Mouse (Mus musculus): ENCODE results near the gene Mcm10.
"Not testable (repeated sequence)": the region's sequence is repeated elsewhere in the genome, so short reads cannot be mapped to it uniquely, and the experiment has no call there.

Gene Mcm10

DNA sequence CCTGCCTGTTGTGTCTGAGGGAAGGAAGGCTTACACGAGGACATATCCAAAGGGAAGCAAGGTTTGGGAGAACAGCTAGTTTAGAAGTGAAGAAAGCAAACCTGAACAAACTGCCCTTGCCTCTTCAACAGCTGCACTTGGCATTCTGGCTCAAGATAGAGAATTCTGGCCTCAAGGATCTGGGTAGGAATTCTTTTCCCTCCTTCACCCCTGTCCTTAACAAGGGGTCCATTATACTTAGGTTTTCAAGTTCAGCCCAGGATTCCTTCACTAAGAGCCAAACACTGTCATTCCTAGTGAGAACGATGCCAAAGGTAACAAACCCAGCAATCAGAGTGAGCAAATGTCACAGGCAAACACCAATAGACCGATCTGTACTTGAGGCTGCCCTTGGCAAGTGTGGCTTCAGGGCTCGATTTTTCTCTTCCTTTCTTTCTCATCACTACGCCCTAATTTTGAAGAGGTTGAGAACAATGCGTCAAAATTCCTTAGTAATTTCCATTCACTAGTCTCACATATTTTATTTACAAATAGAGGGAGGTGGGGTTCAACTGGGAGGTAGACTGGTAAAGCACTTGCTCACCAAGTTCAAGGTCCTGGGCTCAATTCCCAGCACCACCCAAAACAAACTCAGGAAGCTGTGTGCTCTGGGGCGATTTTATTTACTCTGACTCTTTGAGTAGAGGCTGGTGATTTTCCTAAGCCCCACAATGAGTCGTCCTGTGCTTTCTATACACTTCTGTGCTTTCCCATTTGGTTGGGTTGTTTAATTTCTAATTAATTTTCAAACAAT, 25.0 kb downstream of the Mcm10 start:
- in situ Hi-C loops (cut with MseI, MboI), result loop anchor here (5.0 kb wide), 1 partner anchor 70 kb away; the partner anchor contains the start of gene Phyh (in 2 of the 2)

DNA sequence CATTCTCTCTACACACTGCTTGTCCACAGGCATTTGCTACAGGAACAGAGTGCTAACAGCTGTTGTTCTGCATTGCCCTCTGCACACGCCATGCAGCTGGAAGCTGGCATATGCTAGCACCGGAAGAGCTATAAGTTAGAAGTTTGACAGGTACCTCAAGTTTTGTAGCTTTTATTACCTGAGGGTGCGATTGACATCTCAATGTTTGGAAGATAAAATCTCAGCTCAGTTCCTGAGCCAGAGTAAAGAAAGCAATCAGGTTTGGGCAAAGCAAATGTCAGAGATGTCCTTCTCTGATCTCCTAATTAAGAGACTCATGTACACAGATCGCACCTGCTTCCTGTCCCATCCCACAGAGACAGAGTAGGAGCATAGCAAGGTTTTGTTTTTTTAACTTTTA, 25.8 kb downstream of the Mcm10 start:
- in situ Hi-C loops (cut with MseI, MboI), result loop anchor here (5.0 kb wide), 1 partner anchor 69 kb away; the partner anchor contains the start of gene Phyh (in 2 of the 2)

DNA sequence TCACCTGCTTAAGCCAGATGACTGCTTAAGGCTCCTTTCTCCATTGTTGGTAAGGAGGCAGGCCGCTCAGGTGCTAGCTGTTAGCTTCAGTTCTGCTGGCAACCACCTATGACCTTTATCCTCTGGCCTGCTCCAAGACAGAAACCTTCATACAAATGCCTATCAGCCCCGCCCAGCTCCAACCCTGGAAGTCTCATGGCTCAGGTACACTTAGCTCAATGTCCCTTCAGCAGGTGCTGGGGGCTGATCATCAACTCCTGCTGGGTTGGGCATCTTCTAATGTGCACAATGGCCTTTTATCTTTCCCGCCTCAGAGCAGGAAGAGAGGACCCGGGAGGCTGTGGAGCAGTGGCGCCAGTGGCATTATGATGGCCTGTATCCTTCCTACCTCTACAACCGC, 27.6 kb downstream of the Mcm10 start:
- in situ Hi-C loops (cut with MseI, MboI), result loop anchor here (5.0 kb wide), 1 partner anchor 68 kb away; the partner anchor contains the start of gene Phyh (in 2 of the 2)

DNA sequence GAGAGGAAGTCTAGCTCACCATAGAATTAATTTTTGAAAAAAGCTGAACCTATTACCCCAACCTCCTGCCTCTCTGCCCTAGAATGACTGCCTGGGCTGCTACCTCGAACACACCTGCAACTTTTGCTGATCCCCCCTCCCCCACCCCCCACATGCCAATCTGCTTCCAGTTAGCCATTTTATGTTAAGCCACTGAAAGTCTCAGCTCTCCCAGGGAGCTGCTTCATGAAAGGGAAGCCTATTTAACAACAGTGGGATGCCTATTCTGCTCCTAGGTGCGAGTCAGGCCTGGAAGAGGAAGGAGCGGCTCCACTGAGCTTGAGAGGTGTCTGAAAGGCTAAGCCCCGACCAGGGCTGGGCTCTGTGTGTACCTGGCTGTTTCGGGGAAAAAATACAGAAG, 28.6 kb downstream of the Mcm10 start:
- in situ Hi-C loops (cut with MseI, MboI), result no loop called here

DNA sequence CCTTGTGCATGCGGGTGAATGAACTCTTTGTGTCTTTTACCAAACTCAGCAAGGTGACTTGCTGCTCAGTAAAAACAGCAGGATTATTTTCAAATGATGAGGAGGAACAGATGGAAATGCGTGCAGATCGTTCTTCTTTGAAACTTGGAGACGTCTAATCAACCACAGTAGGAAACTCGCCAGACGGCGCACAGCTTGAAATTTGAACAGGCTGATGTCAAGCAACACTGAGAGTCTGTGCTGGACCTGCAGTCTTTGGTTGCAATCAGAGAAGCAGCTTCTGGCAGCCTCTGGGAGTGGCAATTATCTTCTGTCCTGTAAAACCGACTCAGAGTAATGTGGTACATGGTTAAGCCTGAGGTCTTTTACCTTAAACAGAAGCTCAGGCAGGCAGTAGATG, 34.5 kb downstream of the Mcm10 start:
- in situ Hi-C loops (cut with MseI, MboI), result no loop called here

DNA sequence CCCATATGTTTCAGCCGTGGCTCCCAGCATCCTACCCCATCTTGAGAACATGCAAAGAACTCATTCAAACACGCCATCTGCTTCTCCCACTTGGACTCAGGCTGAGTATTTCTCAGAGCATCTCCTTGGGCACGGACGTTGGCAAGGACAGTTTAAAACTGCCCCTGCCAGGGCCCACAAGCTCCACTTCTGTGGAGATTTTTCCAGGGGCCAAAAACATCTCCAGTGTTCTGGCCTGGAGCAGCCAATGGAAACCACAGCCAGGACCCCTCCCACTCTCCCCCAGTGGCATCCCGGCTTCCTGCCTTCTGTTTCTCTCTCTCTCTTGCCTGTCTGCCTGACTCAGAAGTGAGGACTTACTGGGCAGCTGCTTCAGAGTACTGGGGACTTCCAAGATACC, 36.8 kb downstream of the Mcm10 start, which contains the start of gene Ucma:
Ucma (plus strand) TSS at position 316 of the 400 bp plus-strand sequence.
- in situ Hi-C loops (cut with MseI, MboI), result no loop called here

DNA sequence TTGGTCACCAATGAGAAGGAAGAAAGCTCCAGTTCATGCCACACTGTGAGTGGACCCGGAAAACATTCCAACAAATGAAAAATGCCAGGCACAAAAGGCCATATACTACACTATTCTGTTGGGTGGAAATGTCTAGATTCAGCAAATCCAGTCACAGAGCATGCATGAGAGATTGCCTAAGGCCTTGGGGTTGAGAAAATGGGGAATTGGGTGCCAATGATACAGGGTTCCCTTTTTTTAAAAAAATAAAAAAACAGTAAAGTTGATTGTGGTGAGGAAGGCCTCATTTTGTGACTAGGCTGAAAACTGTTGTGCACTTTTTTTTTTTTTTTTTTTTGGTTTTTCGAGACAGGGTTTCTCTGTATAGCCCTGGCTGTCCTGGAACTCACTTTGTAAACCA, 43.5 kb downstream of the Mcm10 start:
- in situ Hi-C loops (cut with MseI, MboI), result no loop called here

DNA sequence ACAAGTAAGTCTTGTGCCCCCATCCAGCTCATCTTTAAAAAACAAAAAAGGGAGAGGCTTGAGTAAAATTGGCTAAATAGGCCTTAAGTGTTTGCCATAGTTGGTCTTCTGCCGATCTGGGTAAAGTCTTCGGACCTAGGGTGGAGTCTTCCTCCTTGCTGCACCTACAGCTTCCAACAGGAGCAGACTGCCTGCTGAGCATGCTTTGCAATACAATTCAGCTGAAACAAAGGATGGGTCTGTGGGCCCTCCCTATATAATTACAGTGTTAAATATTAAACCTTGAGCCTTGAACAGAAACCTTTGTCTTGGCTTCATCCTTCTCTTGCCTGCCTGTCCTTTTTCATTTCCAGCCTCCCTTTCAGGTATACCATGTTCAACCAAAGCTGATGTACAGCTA, 44.8 kb downstream of the Mcm10 start:
- in situ Hi-C loops (cut with MseI, MboI), result no loop called here

DNA sequence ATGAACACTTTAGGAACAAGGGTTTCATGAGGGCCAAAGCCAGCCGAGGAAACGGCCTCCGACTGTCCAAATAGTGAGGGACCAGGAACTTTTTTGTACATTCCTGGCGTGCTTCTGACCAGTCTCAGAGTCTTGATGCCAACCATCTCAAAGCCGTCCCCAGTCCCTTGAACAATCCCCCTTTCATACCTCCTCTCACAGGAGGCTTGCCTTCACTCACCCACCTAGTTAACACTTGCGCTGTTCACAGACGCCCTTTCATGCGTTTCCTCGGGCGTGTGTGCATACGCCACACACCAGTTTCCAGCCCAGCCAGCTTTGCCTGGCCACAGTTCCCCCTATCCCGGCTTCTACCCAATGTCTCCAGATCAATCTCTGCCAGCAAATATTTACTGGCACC, 54.6 kb downstream of the Mcm10 start:
- in situ Hi-C loops (cut with MseI, MboI), result no loop called here

DNA sequence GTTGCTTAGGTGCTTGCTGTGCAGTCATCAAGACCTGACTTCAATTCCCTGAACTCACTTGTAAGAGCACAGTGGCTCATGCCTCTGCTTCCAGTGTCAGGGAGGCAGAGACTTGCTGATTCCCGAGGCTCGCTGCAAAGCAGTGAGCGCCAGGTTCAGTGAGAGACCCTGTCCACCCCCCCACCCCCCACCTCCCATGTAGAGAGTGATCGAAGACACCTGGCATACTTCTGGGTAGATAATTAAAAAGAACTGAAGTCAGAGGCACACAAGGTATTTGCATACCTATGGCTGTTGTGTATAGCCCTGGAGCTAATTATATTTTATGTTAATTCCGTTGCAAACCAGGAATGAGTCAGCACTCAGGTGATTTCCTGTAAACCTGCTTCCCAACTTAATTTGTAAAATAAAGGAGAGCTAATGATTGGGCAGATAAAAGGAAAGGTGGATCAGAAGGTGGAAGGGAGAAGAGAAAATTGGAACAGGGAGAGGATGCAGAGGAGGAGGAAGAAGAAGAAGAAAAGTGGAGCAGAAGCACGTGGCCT, 58.3 kb downstream of the Mcm10 start:
- in situ Hi-C loops (cut with MseI, MboI), result no loop called here

DNA sequence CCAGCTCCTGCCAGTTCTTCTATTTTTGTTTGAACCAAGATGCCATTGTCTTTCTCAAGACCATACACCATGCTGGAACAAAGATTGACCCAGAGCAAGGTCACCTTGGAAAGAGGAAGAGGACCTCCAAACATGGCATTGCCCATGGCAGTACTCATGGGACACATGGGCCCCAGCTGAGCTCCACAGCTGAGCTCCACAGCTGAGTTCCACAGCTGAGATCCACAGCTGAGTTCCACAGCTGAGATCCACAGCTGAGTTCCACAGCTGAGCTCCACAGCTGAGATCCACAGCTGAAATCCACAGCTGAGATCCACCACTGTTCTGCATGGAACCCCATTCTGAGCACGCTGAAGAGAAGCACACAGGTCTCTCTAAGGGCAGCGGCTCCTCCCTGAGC, 61.6 kb downstream of the Mcm10 start:
- in situ Hi-C loops (cut with MseI, MboI), result no loop called here

DNA sequence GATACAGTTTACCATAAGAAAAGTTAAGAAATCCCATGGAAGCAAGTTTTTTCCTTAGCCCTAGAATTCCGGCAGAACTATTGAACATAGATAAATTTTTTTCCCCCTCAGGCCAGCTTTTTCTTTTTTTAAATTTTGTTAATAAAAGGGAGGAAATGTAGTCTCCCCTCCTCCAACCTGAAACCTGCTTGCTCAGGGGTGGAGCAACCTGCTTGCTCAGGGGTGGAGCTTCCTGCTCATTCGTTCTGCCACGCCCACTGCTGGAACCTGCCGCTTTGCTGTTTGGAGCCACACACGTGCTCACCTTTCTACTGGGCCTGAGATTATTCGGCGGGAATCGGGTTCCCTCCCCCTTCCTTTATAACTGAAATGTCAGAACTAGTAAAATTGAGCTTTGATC, 62.9 kb downstream of the Mcm10 start:
- in situ Hi-C loops (cut with MseI, MboI), result not testable (repeated sequence)

DNA sequence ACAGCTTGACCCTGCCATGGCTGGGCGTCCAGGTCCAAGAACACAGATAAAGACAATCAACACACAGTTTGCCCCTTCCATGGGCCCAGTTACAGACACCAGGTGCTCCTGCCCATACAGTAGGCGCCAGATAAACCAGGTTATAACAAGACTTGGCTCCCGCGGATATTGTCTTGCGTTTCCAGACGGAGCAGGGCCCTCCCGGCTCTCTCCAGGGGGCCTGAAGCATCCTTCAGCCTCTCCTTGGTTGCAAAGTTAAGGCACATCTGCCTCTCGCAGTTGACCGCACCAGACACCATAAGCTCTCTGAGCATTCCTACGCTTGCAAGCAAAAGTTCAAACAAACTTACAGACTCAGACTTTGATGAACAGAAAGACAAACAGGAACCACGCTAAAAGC, 71.7 kb downstream of the Mcm10 start:
- in situ Hi-C loops (cut with MseI, MboI), result no loop called here
